ENCODE assay signal across 8 mouse cellular contexts in genomic region chr11:78037831-78038752, GRCm38 (mm10). TPM values are rescaled to one million over a fixed set of nuclear protein-coding genes. Genes with fewer than 3 reads are reported as not detected.
DNase-seq lines count a peak whose midpoint lies in the region; ATAC-seq and TF ChIP-seq lines count a peak whose summit lies in the region.

TSS of gene Flot2 (plus strand) at chr11:78037931.

- H3K9ac ChIP-seq in embryonic facial prominence, embryonic 14.5 days (ENCODE audit: low read depth, low read length), result peak within 1 kb of the TSS; percentile 89
- peak within 1 kb of the TSS; percentile 95 for H3K9ac ChIP-seq in heart, embryonic 11.5 days (ENCODE audit: low read depth, low read length)
- H3K9ac ChIP-seq in kidney, embryonic 15.5 days, result peak within 1 kb of the TSS; percentile 91
- H3K9ac ChIP-seq in liver, embryonic 15.5 days, result peak within 1 kb of the TSS; percentile 77

- peaks cover 75% of the 10 kb centered on the region for H3K79me2 ChIP-seq in C2C12 (ENCODE audit: control insufficient read depth, insufficient read depth)

- H3K4me2 ChIP-seq in embryonic facial prominence, embryonic 14.5 days (ENCODE audit: low read depth, low read length), result peak within 1 kb of the TSS; percentile 89
- H3K4me2 ChIP-seq in heart, embryonic 11.5 days, result peak within 1 kb of the TSS; percentile 90
- H3K4me2 ChIP-seq in kidney, embryonic 15.5 days, result peak within 1 kb of the TSS; percentile 91
- peak within 1 kb of the TSS; percentile 91 for H3K4me2 ChIP-seq in liver, embryonic 15.5 days

- H3ac ChIP-seq in C2C12 (ENCODE audit: control insufficient read depth, insufficient read length, low read depth), result peak within 1 kb of the TSS; percentile 88

- peak; percentile 91 for ATAC-seq in embryonic facial prominence, embryonic 14.5 days (ENCODE audit: low read depth)
- peak; percentile 79 for ATAC-seq in heart, embryonic 11.5 days (replicated peaks; ENCODE audit: insufficient number of reproducible peaks, low FRiP score, low TSS enrichment)
- peak; percentile 91 for ATAC-seq in kidney, embryonic 15.5 days (replicated peaks; ENCODE audit: low FRiP score)
- ATAC-seq in liver, embryonic 15.5 days (ENCODE audit: insufficient read depth), result peak; percentile 80

- no peaks in the 10 kb centered on the region for H3K9me3 ChIP-seq in embryonic facial prominence, embryonic 14.5 days (ENCODE audit: control insufficient read depth, low read length)
- H3K9me3 ChIP-seq in heart, embryonic 11.5 days (replicated peaks; ENCODE audit: control insufficient read depth, low read length), result no peaks in the 10 kb centered on the region
- H3K9me3 ChIP-seq in kidney, embryonic 15.5 days (replicated peaks), result no peaks in the 10 kb centered on the region
- H3K9me3 ChIP-seq in liver, embryonic 15.5 days (replicated peaks), result no peaks in the 10 kb centered on the region

- H3K79me3 ChIP-seq in C2C12 (ENCODE audit: low read depth), result peaks cover 9% of the 10 kb centered on the region

- TF ChIP-seq CTCF in C2C12 (IDR thresholded peaks at IDR 0.05; ENCODE audit: control insufficient read depth, insufficient read depth, insufficient read length), result peak; percentile 17

- H3K4me3 ChIP-seq in C2C12 (ENCODE audit: insufficient read depth, poor library complexity, severe bottlenecking), result peak within 1 kb of the TSS; percentile 68
- peak within 1 kb of the TSS; percentile 87 for H3K4me3 ChIP-seq in embryonic facial prominence, embryonic 14.5 days (ENCODE audit: low read depth, low read length)
- peak within 1 kb of the TSS; percentile 95 for H3K4me3 ChIP-seq in heart, embryonic 11.5 days (ENCODE audit: low read depth, low read length)
- peak within 1 kb of the TSS; percentile 94 for H3K4me3 ChIP-seq in kidney, embryonic 15.5 days (replicated peaks)
- H3K4me3 ChIP-seq in liver, embryonic 15.5 days (replicated peaks), result peak within 1 kb of the TSS; percentile 66

- peaks cover 4% of the 10 kb centered on the region; the same call in 1 of the 2 replicates for H3K4me1 ChIP-seq in embryonic facial prominence, embryonic 14.5 days (ENCODE audit: control insufficient read depth, insufficient read depth, low read length)
- peaks cover 8% of the 10 kb centered on the region for H3K4me1 ChIP-seq in heart, embryonic 11.5 days (ENCODE audit: control insufficient read depth, insufficient read depth, low read length)
- peaks cover 31% of the 10 kb centered on the region for H3K4me1 ChIP-seq in kidney, embryonic 15.5 days
- H3K4me1 ChIP-seq in liver, embryonic 15.5 days (replicated peaks), result peaks cover 64% of the 10 kb centered on the region

- H3K27me3 ChIP-seq in C2C12 (ENCODE audit: control insufficient read depth, insufficient read depth, insufficient read length), result no peaks in the 10 kb centered on the region
- no peaks in the 10 kb centered on the region for H3K27me3 ChIP-seq in embryonic facial prominence, embryonic 14.5 days (replicated peaks; ENCODE audit: control insufficient read depth, insufficient read depth, low read length)
- H3K27me3 ChIP-seq in heart, embryonic 11.5 days (ENCODE audit: control insufficient read depth, insufficient read depth, low read length), result no peaks in the 10 kb centered on the region
- no peaks in the 10 kb centered on the region for H3K27me3 ChIP-seq in kidney, embryonic 15.5 days
- H3K27me3 ChIP-seq in liver, embryonic 15.5 days, result no peaks in the 10 kb centered on the region

- 2% methylated on average over 46 of the region's 55 CpGs for WGBS in embryonic facial prominence, embryonic 14.5 days
- 2% methylated on average over 55 of the region's 55 CpGs for WGBS in heart, embryonic 11.5 days (ENCODE audit: insufficient replicate concordance)
- WGBS in kidney, embryonic 15.5 days, result 3% methylated on average over 55 of the region's 55 CpGs
- WGBS in liver, embryonic 15.5 days (ENCODE audit: insufficient replicate concordance), result 2% methylated on average over 55 of the region's 55 CpGs

- peak; percentile 77 to 88 for DNase-seq in adrenal gland, postnatal 36 days
- DNase-seq in embryonic facial prominence, embryonic 14.5 days (ENCODE audit: low spot score), result peak; percentile 79
- DNase-seq in neural tube, embryonic 10.5 days (ENCODE audit: extremely low spot score, low spot score), result peak; percentile 78
- peak; percentile 84 for DNase-seq in testis, postnatal 10 days (ENCODE audit: low spot score)

- H3K36me3 ChIP-seq in C2C12 (ENCODE audit: control insufficient read depth, insufficient read depth), result peaks cover 33% of the 10 kb centered on the region
- peaks cover 26% of the 10 kb centered on the region for H3K36me3 ChIP-seq in embryonic facial prominence, embryonic 14.5 days (ENCODE audit: control insufficient read depth, insufficient read depth, low read length)
- no peaks in the 10 kb centered on the region for H3K36me3 ChIP-seq in heart, embryonic 11.5 days (ENCODE audit: control insufficient read depth, insufficient read depth, low read length)
- peaks cover 22% of the 10 kb centered on the region for H3K36me3 ChIP-seq in kidney, embryonic 15.5 days
- H3K36me3 ChIP-seq in liver, embryonic 15.5 days (replicated peaks), result peaks cover 70% of the 10 kb centered on the region

- peak within 1 kb of the TSS; percentile 80 for H3K27ac ChIP-seq in embryonic facial prominence, embryonic 14.5 days (replicated peaks; ENCODE audit: low read depth, low read length)
- H3K27ac ChIP-seq in heart, embryonic 11.5 days (ENCODE audit: low read depth, low read length), result peak within 1 kb of the TSS; percentile 68
- peak within 1 kb of the TSS; percentile 85 for H3K27ac ChIP-seq in kidney, embryonic 15.5 days
- H3K27ac ChIP-seq in liver, embryonic 15.5 days (replicated peaks), result peak within 1 kb of the TSS; percentile 89

TF ChIP-seq in C2C12, 6 proteins besides CTCF, POLR2A, EP300 and RAD21:
- TF ChIP-seq MYOG (IDR thresholded peaks at IDR 0.05; ENCODE audit: control insufficient read depth, extremely low read depth, insufficient read length) (no peak), CEBPB (IDR thresholded peaks at IDR 0.05; ENCODE audit: low read depth) (no peak), MAX (IDR thresholded peaks at IDR 0.05) (no peak), USF1 (IDR thresholded peaks at IDR 0.05; ENCODE audit: low read depth) (no peak), FOSL1 (IDR thresholded peaks at IDR 0.05; ENCODE audit: insufficient read depth, low read length, poor library complexity, severe bottlenecking) (no peak), MYOD1 (IDR thresholded peaks at IDR 0.05; ENCODE audit: control insufficient read depth, insufficient read length, low read depth) (no peak)

RNA-seq across cellular contexts. Expression of gene Flot2, which starts in this region (rescaled TPM):
- 72.0 TPM for polyA plus RNA-seq in C2C12 (2012; fragmentation: generic; extraction: Trizol)
- total RNA-seq in adrenal gland, postnatal 36 days (2021), result 10 to 100 TPM; 71.4 to 98.4 TPM
- 59.9 and 61.0 TPM in 2 replicates for polyA plus RNA-seq in embryonic facial prominence, embryonic 14.5 days (2014; fragmentation: Nextera tagmentation; extraction: Ambion mirVana)
- polyA plus RNA-seq in heart, embryonic 11.5 days (2014; fragmentation: Nextera tagmentation; extraction: Ambion mirVana), result 62.0 and 67.1 TPM in 2 replicates
- polyA plus RNA-seq in kidney, embryonic 15.5 days (2015; fragmentation: Nextera tagmentation; extraction: Ambion mirVana), result 46.1 and 53.2 TPM in 2 replicates
- polyA plus RNA-seq in liver, embryonic 15.5 days (2015; fragmentation: Nextera tagmentation; extraction: Ambion mirVana), result 25.1 and 27.3 TPM in 2 replicates

Comparison
In these comparisons a context has a peak if more than half of its experiments do, and no peak if none do; other contexts are left out.
1. Peak in every context shown above with its lines: DNase-seq, ATAC-seq, H3K4me3 ChIP-seq and H3K27ac ChIP-seq.